Mouse (Mus musculus) cerebellum, adult 9-10 months (tissue): ENCODE data around the gene Glt28d2.

ENCODE experiments used
- DNase-seq: peaks from one replicate; pipeline ENCODE4 v3.0.0; 2022

Gene Glt28d2

GRCm38 (mm10) chr3:85863996-85864395 is 23.3 kb downstream of the Glt28d2 start:
- no peak for DNase-seq

GRCm38 (mm10) chr3:85862886-85863285 is 24.4 kb downstream of the Glt28d2 start:
- no peak for DNase-seq

- DNase-seq: no peak
Measured at GRCm38 (mm10) chr3:85860996-85861395, 26.3 kb downstream of the Glt28d2 start.

GRCm38 (mm10) chr3:85859311-85859710 is 28.0 kb downstream of the Glt28d2 start:
- DNase-seq: no peak

- no peak for DNase-seq
Measured at GRCm38 (mm10) chr3:85858140-85859135, 28.9 kb downstream of the Glt28d2 start.

GRCm38 (mm10) chr3:85857083-85857482 is 30.2 kb downstream of the Glt28d2 start:
- no peak for DNase-seq

GRCm38 (mm10) chr3:85855947-85856346 is 31.4 kb downstream of the Glt28d2 start:
- DNase-seq: no peak

- DNase-seq: no peak
Measured at GRCm38 (mm10) chr3:85855043-85855442, 32.3 kb downstream of the Glt28d2 start.

- DNase-seq: no peak
Measured at GRCm38 (mm10) chr3:85854143-85854542, 33.2 kb downstream of the Glt28d2 start.

- no peak for DNase-seq
Measured at GRCm38 (mm10) chr3:85853715-85854114, 33.6 kb downstream of the Glt28d2 start.

GRCm38 (mm10) chr3:85850079-85850478 is 37.2 kb downstream of the Glt28d2 start:
- DNase-seq: no peak

GRCm38 (mm10) chr3:85846316-85846715 is 41.0 kb downstream of the Glt28d2 start:
- no peak for DNase-seq

GRCm38 (mm10) chr3:85845341-85845740 is 42.0 kb downstream of the Glt28d2 start:
- no peak for DNase-seq

- DNase-seq: no peak
Measured at GRCm38 (mm10) chr3:85842881-85843218, 44.5 kb downstream of the Glt28d2 start.

- no peak for DNase-seq
Measured at GRCm38 (mm10) chr3:85842177-85842880, 45.0 kb downstream of the Glt28d2 start.

- DNase-seq: no peak
Measured at GRCm38 (mm10) chr3:85841454-85842176, 45.7 kb downstream of the Glt28d2 start.

GRCm38 (mm10) chr3:85833627-85834026 is 53.7 kb downstream of the Glt28d2 start:
- DNase-seq: no peak

GRCm38 (mm10) chr3:85832490-85833155 is 54.7 kb downstream of the Glt28d2 start:
- no peak for DNase-seq

- DNase-seq: no peak
Measured at GRCm38 (mm10) chr3:85831785-85832184, 55.5 kb downstream of the Glt28d2 start.

GRCm38 (mm10) chr3:85829047-85829446 is 58.3 kb downstream of the Glt28d2 start:
- no peak for DNase-seq

GRCm38 (mm10) chr3:85827815-85828214 is 59.5 kb downstream of the Glt28d2 start:
- no peak for DNase-seq

- DNase-seq: no peak
Measured at GRCm38 (mm10) chr3:85827283-85827682, 60.0 kb downstream of the Glt28d2 start.
